Mouse (Mus musculus) CH12.LX (cell line): ENCODE results near the gene Atoh7. TPM values are rescaled to one million over a fixed set of nuclear protein-coding genes. Genes with fewer than 3 reads are reported as not detected.

ENCODE experiments used
- DNase-seq: peaks from one replicate; pipeline ENCODE4 v3.0.0-alpha.2; 2013; ENCODE audit errors: extremely low read depth
- H3K27ac ChIP-seq: 2 replicates; pipeline ENCODE4 v1.5.1; 2012; ENCODE audit warnings: low read depth, mild to moderate bottlenecking, control low read depth, moderate library complexity; ENCODE audit not compliant: insufficient read depth
- H3K27me3 ChIP-seq: replicated peaks from 2 replicates; pipeline ENCODE3; 2012; ENCODE audit warnings: inconsistent platforms
- H3K36me3 ChIP-seq, 2 experiments: replicated peaks in 1 of 2; 2 replicates each; pipeline versions ENCODE3 to v1.6.1; 2012; ENCODE audit warnings: inconsistent platforms in 1 of 2, low read length in 1 of 2, mild to moderate bottlenecking in 1 of 2, mixed read lengths in 1 of 2, moderate library complexity in 1 of 2; ENCODE audit not compliant: control insufficient read depth in 1 of 2, insufficient read depth in 1 of 2
- H3K4me1 ChIP-seq, 2 experiments: 2 replicates each; pipeline ENCODE4 v1.6.1; 2012; ENCODE audit warnings: inconsistent platforms in 1 of 2, moderate library complexity in 1 of 2; ENCODE audit not compliant: insufficient read depth in 2 of 2, control insufficient read depth in 1 of 2
- H3K4me2 ChIP-seq: 2 replicates; pipeline ENCODE4 v1.6.1; 2012; ENCODE audit warnings: low read depth, mild to moderate bottlenecking, control low read depth; ENCODE audit not compliant: poor library complexity, insufficient read depth, severe bottlenecking
- H3K4me3 ChIP-seq, 3 experiments: fragments of 150-350 bp in 1 of 3; sonication (generic) in 1 of 3; replicated peaks in 1 of 3; 2 replicates each; pipeline versions ENCODE3 to v1.5.1; 2011 to 2012; ENCODE audit warnings: low read depth in 2 of 3, low read length in 2 of 3, mild to moderate bottlenecking in 2 of 3, moderate library complexity in 2 of 3, control low read depth in 1 of 3, improper control_type of control experiment in 1 of 3, inconsistent platforms in 1 of 3, mixed read lengths in 1 of 3; ENCODE audit not compliant: poor library complexity in 1 of 3
- H3K79me2 ChIP-seq: replicated peaks from 2 replicates; pipeline ENCODE4 v1.6.1; 2012; ENCODE audit warnings: mild to moderate bottlenecking, moderate library complexity; ENCODE audit not compliant: control insufficient read depth, poor library complexity, insufficient read depth, severe bottlenecking; ENCODE audit errors: extremely low read depth
- H3K9ac ChIP-seq: 2 replicates; pipeline ENCODE4 v1.6.1; 2012; ENCODE audit warnings: low read depth, mild to moderate bottlenecking, control low read depth, moderate library complexity; ENCODE audit not compliant: insufficient read depth
- H3K9me3 ChIP-seq: replicated peaks from 2 replicates; pipeline ENCODE3; 2012; ENCODE audit warnings: low read length, inconsistent platforms, mixed read lengths
- BHLHE40 ChIP-seq: IDR thresholded peaks from 2 replicates; pipeline ENCODE4 v1.6.1; 2011; ENCODE audit warnings: mild to moderate bottlenecking, low read depth, low read length, improper control_type of control experiment
- CHD2 ChIP-seq: IDR thresholded peaks from 2 replicates; pipeline ENCODE4 v1.6.1; 2011; ENCODE audit warnings: low read length, improper control_type of control experiment
- E2F4 ChIP-seq: IDR thresholded peaks from 2 replicates; pipeline ENCODE4 v1.6.1; 2011; ENCODE audit warnings: low read depth, low read length, improper control_type of control experiment; ENCODE audit not compliant: insufficient replicate concordance
- EP300 ChIP-seq: IDR thresholded peaks from 2 replicates; pipeline ENCODE4 v1.6.1; 2011; ENCODE audit warnings: low read length, improper control_type of control experiment
- HCFC1 ChIP-seq: IDR thresholded peaks from 2 replicates; pipeline ENCODE4 v1.6.1; 2012; ENCODE audit warnings: low read depth, mild to moderate bottlenecking, inconsistent platforms, low read length, improper control_type of control experiment
- IRF4 ChIP-seq: IDR thresholded peaks from 2 replicates; pipeline ENCODE4 v1.6.1; 2014; ENCODE audit warnings: low read depth, mild to moderate bottlenecking, inconsistent platforms, low read length, improper control_type of control experiment
- JUN ChIP-seq: IDR thresholded peaks from 2 replicates; pipeline ENCODE4 v1.6.1; 2011; ENCODE audit warnings: low read depth, mild to moderate bottlenecking, low read length, improper control_type of control experiment, moderate library complexity; ENCODE audit not compliant: insufficient read depth
- JUND ChIP-seq: conservative IDR thresholded peaks from 2 replicates; pipeline ENCODE4 v1.6.1; 2011; ENCODE audit warnings: low read depth, low read length, improper control_type of control experiment
- KAT2A ChIP-seq: IDR thresholded peaks from 2 replicates; pipeline ENCODE4 v1.6.1; 2012; ENCODE audit warnings: low read length, improper control_type of control experiment, inconsistent platforms; ENCODE audit not compliant: insufficient replicate concordance
- MAX ChIP-seq: IDR thresholded peaks from 2 replicates; pipeline ENCODE4 v1.6.1; 2011; ENCODE audit warnings: low read length, improper control_type of control experiment
- MAZ ChIP-seq: IDR thresholded peaks from 2 replicates; pipeline ENCODE4 v1.6.1; 2012; ENCODE audit warnings: low read depth, mild to moderate bottlenecking, inconsistent platforms, low read length, improper control_type of control experiment, moderate library complexity
- MEF2A ChIP-seq: IDR thresholded peaks from 2 replicates; pipeline ENCODE4 v1.6.1; 2014; ENCODE audit warnings: low read depth, mild to moderate bottlenecking, inconsistent platforms, low read length, improper control_type of control experiment, borderline replicate concordance
- MXI1 ChIP-seq: IDR thresholded peaks from 2 replicates; pipeline ENCODE4 v1.6.1; 2011; ENCODE audit warnings: mild to moderate bottlenecking, low read depth, low read length, improper control_type of control experiment
- NELFE ChIP-seq: IDR thresholded peaks from 2 replicates; pipeline ENCODE4 v1.6.1; 2011; ENCODE audit warnings: low read depth, low read length, improper control_type of control experiment
- NRF1 ChIP-seq: IDR thresholded peaks from 2 replicates; pipeline ENCODE4 v1.6.1; 2014; ENCODE audit warnings: low read depth, mild to moderate bottlenecking, inconsistent platforms, low read length, improper control_type of control experiment, moderate library complexity
- PAX5 ChIP-seq: IDR thresholded peaks from 2 replicates; pipeline ENCODE4 v1.6.1; 2012; ENCODE audit warnings: low read length, inconsistent platforms, mixed read lengths
- POLR2AphosphoS2 ChIP-seq: IDR thresholded peaks from 2 replicates; pipeline ENCODE4 v1.6.1; 2011; ENCODE audit warnings: low read depth, low read length, improper control_type of control experiment
- RAD21 ChIP-seq: IDR thresholded peaks from 2 replicates; pipeline ENCODE4 v1.6.1; 2011; ENCODE audit warnings: low read depth, mild to moderate bottlenecking, low read length, improper control_type of control experiment, moderate library complexity
- RCOR1 ChIP-seq: conservative IDR thresholded peaks from 2 replicates; pipeline ENCODE4 v1.6.1; 2012; ENCODE audit warnings: low read depth, mild to moderate bottlenecking, inconsistent platforms, low read length, improper control_type of control experiment
- SMC3 ChIP-seq: IDR thresholded peaks from 2 replicates; pipeline ENCODE4 v1.6.1; 2011; ENCODE audit warnings: low read depth, low read length, improper control_type of control experiment
- TBP ChIP-seq: conservative IDR thresholded peaks from 2 replicates; pipeline ENCODE4 v1.6.1; 2011; ENCODE audit warnings: low read depth, low read length, improper control_type of control experiment
- TCF12 ChIP-seq: IDR thresholded peaks from 2 replicates; pipeline ENCODE4 v1.6.1; 2014; ENCODE audit warnings: low read depth, mild to moderate bottlenecking, inconsistent platforms, low read length, improper control_type of control experiment
- UBTF ChIP-seq: IDR thresholded peaks from 2 replicates; pipeline ENCODE4 v1.6.1; 2012; ENCODE audit warnings: low read depth, mild to moderate bottlenecking, inconsistent platforms, low read length, improper control_type of control experiment, moderate library complexity
- USF1 ChIP-seq: IDR thresholded peaks from 2 replicates; pipeline ENCODE4 v1.6.1; 2014; ENCODE audit warnings: low read depth, mild to moderate bottlenecking, inconsistent platforms, low read length, improper control_type of control experiment
- ZC3H11A ChIP-seq: IDR thresholded peaks from 2 replicates; pipeline ENCODE4 v1.6.1; 2012; ENCODE audit warnings: low read depth, mild to moderate bottlenecking, inconsistent platforms, low read length, improper control_type of control experiment
- ZKSCAN1 ChIP-seq: IDR thresholded peaks from 2 replicates; pipeline ENCODE4 v1.6.1; 2012; ENCODE audit warnings: low read depth, inconsistent platforms, low read length, improper control_type of control experiment, borderline replicate concordance
- dilution Hi-C: fragments of 300-500 bp; cut with MboI; formaldehyde crosslinking; loops from 2 replicates; pipeline ENCODE4 v1.14.3; 2020; ENCODE audit warnings: low sequenced_read_pairs; ENCODE audit not compliant: extremely low pct_unique_long_range_greater_than_20kb, extremely low pct_ligation_motif_present
- in situ Hi-C: fragments of 300-500 bp; cut with MboI; formaldehyde crosslinking; loops from 3 replicates; pipeline ENCODE4 v1.14.3; 2019; ENCODE audit warnings: low sequenced_read_pairs, low pct_ligation_motif_present, low pct_unique_long_range_greater_than_20kb, mixed read lengths
- polyA plus RNA-seq: library from polyadenylated mRNA; unstranded; fragments of >175 nt; gene quantifications from 2 replicates; pipeline ENCODE4 v1.2.1, GENCODE M21; 2012; ENCODE audit warnings: low read depth; ENCODE audit not compliant: insufficient read length
- total RNA-seq, 2 experiments: library from RNA; depleted of rRNA; stranded (reverse); fragments of 300-350 nt in 1 of 2; fragments of >200 nt in 1 of 2; gene quantifications; 2 replicates each; pipeline ENCODE4 v1.2.3; 2012 to 2014

Atoh7 gene
- total and polyA plus RNA-seq, 3 experiments, result not detected

- Histone ChIP-seq H3K4me2 (no peak overlapping the region), H3K27ac (no peak overlapping the region), H3K9me3 (peaks cover under 1% of the 10 kb centered on the region), H3K4me3 (peak overlapping the region in 1 of 3 experiments; percentile 33), H3K4me1 (peaks cover 0 to 6% of the 10 kb centered on the region in 2 experiments; a peak in 2 of 4 replicates), H3K9ac (no peak overlapping the region), H3K79me2 (no peaks in the 10 kb centered on the region), H3K36me3 (no peaks in the 10 kb centered on the region), H3K27me3 (no peaks in the 10 kb centered on the region)
- in situ Hi-C loops, result no loop called here
- peak; percentile 75 for DNase-seq
- dilution Hi-C loops, result no loop called here
- TF ChIP-seq NELFE (no peak), TBP (no peak), POLR2AphosphoS2 (no peak), KAT2A (peak; percentile 88; the same call in 1 of the 2 replicates), E2F4 (no peak), JUND (0 out of 2 replicates have a peak, but pooled peaks have one; percentile 24), ZKSCAN1 (no peak), NRF1 (no peak), HCFC1 (peak; percentile 96), EP300 (no peak), MAZ (no peak), UBTF (no peak), USF1 (peak; percentile 46; the same call in 1 of the 2 replicates)
Measured at GRCm38 (mm10) chr10:63122516-63122915, 23.1 kb downstream of the Atoh7 start.

DNA sequence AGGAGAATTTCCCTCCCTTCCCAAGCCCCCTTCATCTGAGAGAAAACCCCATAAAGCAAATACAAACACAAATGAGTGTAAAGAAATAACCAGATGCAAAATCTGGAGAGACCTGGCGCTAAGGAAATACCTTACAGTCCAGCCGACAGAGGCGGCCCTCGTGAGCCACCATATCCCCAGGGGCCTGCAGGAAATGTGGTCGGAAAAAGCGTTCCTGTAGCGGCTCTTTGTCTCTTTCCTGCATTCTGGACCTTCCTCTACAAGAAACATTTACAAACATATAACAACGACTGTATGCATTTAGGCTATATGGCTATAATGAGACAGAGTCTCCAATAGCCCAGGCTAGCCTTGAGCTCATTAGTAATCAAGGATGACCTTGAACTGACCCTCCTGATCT is 23.7 kb downstream of the Atoh7 start:
- H3K9me3 ChIP-seq, result no peaks in the 10 kb centered on the region
- no peak overlapping the region for H3K27ac ChIP-seq
- H3K4me2 ChIP-seq, result no peak overlapping the region; the same call in 1 of the 2 replicates
- dilution Hi-C loops, result no loop called here
- no peak overlapping the region for H3K9ac ChIP-seq
- no peak for TF ChIP-seq KAT2A
- TF ChIP-seq RAD21, result no peak
- no peak for TF ChIP-seq MEF2A
- no peak for TF ChIP-seq MAX
- no peak for TF ChIP-seq POLR2AphosphoS2
- no peak for TF ChIP-seq EP300
- TF ChIP-seq PAX5, result no peak
- no peak for TF ChIP-seq E2F4
- TF ChIP-seq RCOR1, result no peak
- TF ChIP-seq UBTF, result no peak
- TF ChIP-seq JUN, result no peak
- TF ChIP-seq BHLHE40, result no peak
- no peak for TF ChIP-seq SMC3
- TF ChIP-seq NELFE, result no peak
- no peak for TF ChIP-seq MXI1
- no peak for TF ChIP-seq CHD2
- TF ChIP-seq ZC3H11A, result no peak
- TF ChIP-seq TCF12, result no peak
- TF ChIP-seq MAZ, result no peak
- TF ChIP-seq IRF4, result no peak
- peaks cover 0 to 6% of the 10 kb centered on the region in 2 experiments; a peak in 2 of 4 replicates for H3K4me1 ChIP-seq
- DNase-seq, result peak; percentile 36
- no peaks in the 10 kb centered on the region for H3K36me3 ChIP-seq
- no peaks in the 10 kb centered on the region for H3K79me2 ChIP-seq
- no peaks in the 10 kb centered on the region for H3K27me3 ChIP-seq
- in situ Hi-C loops, result no loop called here
- no peak overlapping the region for H3K4me3 ChIP-seq
